Mouse (Mus musculus) brain, embryonic 14.5 days (tissue): ENCODE results near the gene Trmt10a. TPM values are rescaled to one million over a fixed set of nuclear protein-coding genes. Genes with fewer than 3 reads are reported as not detected.
A peak's percentile ranks its signal among the peaks of the same experiment; 100 is the strongest.

Experiments
- DNase-seq: peaks from one replicate; pipeline ENCODE4 v3.0.0-alpha.2; 2011; ENCODE audit warnings: low read depth
- CTCF ChIP-seq: fragments of 200-500 bp; IDR thresholded peaks from 2 replicates; pipeline ENCODE4 v1.5.1; 2012; ENCODE audit warnings: inconsistent platforms, mild to moderate bottlenecking, moderate library complexity, borderline replicate concordance; ENCODE audit not compliant: insufficient read depth, insufficient read length; ENCODE audit errors: extremely low read depth
- POLR2A ChIP-seq: fragments of 200-500 bp; IDR thresholded peaks from 2 replicates; pipeline ENCODE4 v1.6.1; 2012; ENCODE audit warnings: mild to moderate bottlenecking, inconsistent platforms, borderline replicate concordance; ENCODE audit not compliant: poor library complexity, insufficient read depth, insufficient read length, severe bottlenecking; ENCODE audit errors: extremely low read depth
- polyA plus RNA-seq: library from polyadenylated mRNA; depleted of rRNA; stranded (reverse); fragments of >200 nt; gene quantifications from 2 replicates; pipeline ENCODE4 v1.2.3, GENCODE M21; 2012; rRNA removed

Gene Trmt10a
- polyA plus RNA-seq, 1 experiment, result 6.6 TPM

DNA sequence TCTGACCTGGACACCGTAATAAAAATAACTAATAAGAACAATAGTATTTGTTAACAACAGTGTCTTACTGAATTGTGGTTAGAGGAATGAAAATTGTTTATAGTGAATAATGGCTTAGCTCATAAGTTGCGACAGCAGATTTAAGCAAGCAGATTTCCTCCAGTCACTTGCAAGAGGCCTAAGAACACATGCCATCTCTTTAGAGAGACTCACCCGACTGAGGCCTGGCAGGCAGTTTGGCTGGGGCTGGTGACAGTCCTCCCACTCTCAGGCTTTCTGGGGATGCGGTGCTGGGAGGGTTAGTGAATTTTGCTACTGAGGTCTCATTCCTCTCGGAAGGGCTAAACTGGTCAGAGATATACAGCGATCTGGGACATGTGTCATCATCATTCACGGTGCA lies 40.1 kb downstream of the Trmt10a start:
- DNase-seq, result no peak
- TF ChIP-seq CTCF, result no peak
- no peak for TF ChIP-seq POLR2A

DNA sequence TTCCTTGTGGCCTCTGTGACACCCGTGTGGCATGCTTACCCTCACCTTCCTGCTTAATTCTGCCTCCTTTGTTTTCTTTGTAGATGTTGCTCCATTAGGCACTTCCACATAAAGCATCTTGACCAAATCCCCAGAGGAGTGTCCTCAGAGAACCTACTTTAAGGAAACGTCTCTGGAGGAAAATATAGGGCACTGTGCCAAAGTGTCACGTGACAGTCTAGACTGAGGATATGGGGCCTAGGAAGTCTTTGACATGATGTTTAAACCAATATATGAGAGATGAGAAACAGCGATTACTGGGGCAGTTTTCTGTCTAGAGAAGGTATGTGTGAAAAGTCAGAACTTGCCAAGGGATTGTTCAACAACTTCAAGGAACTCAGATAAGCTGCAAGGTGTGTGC lies 42.0 kb downstream of the Trmt10a start:
- DNase-seq, result peak; percentile 20
- TF ChIP-seq POLR2A, result no peak

DNA sequence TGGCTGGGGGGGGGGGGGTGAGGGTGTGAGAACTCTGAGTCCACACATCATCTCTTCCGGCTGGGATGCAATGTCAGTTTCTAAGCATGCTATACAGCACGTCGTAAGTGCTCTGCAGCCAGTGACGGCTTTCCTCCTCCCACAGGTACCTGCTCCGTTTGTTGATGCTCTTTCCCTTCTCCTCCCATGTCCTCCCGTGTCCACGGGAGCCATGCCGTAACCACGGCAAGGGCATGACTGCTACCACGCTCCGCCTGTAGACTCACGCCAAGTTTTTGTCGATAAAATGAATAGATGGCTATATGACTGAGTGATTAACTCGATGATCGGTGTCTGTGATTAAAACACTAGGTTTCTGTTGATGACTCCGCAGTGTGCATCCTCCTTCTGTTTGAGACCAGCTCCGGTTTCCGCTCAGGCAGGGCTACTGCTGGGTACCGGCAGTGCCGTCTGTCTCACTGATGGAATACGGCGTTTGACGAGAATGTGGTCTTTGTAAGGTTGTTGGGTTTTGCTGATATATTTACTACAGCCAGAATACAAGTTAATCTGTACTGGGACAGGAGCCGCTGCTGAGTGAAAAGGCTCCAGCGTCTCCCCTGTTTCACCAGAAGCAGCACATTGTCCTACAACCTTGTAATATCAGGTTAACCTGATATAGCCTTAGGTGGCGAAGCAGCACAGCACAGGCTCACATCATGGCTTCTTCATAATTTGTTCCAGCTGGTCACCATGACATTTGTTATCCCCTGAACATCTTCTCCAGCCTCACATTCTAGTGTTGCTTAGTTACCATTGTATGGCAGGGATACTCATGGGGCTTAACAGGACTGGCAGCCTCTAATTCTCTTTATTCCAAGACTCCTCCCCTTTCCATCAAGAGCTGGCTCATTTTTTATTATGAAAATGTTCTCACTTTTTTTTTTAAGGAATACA lies 43.0 kb downstream of the Trmt10a start:
- peak; percentile 51 for DNase-seq
- TF ChIP-seq POLR2A, result no peak
- TF ChIP-seq CTCF, result no peak

DNA sequence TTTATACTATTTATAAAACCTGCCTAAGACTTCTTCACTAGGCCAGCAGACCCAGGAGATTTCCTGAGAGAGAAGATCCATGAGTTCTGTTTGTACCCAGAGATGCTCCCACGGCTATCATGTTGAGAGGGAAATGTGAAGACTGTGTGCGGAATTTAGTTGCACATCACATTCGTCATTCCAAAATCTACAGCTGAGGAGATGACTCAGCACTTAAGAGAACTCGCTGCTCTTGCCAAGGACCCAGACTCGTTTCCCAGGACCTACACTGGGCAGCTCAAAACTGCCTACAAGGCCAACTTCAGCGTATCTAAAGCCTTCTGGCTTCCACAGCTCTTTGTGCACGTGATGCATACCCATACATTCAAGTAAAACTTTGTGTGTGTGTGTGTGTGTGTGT lies 49.0 kb downstream of the Trmt10a start:
- no peak for TF ChIP-seq CTCF
- no peak for TF ChIP-seq POLR2A
- no peak for DNase-seq

DNA sequence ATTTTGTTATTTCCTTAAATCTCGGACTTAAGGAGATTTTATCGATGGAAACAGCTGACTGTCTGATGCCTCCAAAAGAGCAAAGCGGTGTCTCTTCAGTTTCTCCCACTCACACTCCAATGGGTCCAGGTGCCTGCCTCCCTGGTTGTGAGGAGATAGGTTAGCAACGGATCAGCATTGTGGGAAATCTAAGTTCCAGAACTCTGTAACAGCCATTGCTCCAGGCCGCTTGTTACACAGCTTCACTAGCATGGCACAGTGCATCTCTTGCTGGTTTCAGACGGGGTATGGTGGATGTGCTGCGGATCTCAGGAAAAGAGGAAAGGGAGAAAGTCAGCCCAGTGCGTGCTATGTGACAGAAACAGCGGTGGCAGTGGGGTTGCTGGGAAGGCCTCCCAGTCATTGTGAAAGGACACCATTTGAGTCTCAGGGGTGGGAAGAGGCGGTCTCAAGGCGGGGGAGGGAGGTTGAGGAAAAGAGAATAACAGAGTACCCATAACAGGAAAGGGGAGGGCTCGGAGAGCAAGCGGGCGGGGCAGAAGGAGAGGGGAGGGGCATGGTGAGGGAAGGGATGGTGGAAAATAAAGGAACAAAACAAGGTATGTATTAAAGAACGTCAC lies 50.5 kb downstream of the Trmt10a start, which contains the start of gene 4930579F01Rik:
TSS of gene 4930579F01Rik (minus strand) at position 143 of the 620 bp plus-strand sequence.
- TF ChIP-seq CTCF (no peak), POLR2A (no peak)
- DNase-seq, result no peak

DNA sequence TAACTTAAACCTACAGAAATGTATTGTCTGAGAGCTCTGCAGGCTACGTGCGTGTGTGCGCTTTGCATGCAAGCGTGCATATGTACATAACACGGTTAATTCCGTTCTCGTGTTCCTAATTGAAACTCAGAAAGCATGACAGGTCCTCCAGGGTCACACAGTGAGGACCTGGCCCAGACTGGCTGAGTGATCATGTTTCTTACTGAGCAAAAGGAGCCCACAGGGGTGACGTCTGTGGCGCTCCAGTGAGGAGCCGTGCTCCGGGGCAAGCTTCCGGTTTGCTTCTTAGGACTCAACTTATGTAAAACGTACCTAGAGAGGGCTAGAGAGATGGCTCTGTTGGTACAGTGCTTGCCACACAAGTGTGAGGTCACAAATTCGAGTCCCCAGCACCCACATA lies 53.8 kb downstream of the Trmt10a start:
- no peak for DNase-seq

DNA sequence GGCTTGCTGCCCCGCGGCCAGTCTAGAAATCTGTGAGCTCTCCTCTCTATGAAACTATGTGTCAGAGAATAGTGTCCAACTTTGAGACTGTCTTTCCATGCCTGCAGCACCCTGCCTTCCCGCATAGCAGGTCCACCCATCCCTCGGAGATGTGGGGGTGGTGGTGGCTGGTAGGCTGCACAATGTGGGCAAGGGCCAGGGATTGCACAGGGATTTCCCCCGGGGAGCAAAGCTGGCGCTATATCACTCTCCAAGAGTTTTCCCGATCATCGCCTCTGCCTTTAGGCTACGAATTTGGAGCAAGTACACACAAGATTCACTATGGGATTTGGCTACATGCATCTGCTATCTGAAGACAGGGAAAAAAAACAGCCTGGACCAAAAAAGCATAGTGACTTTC lies 54.3 kb downstream of the Trmt10a start:
- no peak for TF ChIP-seq POLR2A
- no peak for TF ChIP-seq CTCF
- DNase-seq, result no peak

More for the DNA sequence above, 53.8 kb downstream of the Trmt10a start:
- TF ChIP-seq POLR2A, result no peak
- no peak for TF ChIP-seq CTCF

DNA sequence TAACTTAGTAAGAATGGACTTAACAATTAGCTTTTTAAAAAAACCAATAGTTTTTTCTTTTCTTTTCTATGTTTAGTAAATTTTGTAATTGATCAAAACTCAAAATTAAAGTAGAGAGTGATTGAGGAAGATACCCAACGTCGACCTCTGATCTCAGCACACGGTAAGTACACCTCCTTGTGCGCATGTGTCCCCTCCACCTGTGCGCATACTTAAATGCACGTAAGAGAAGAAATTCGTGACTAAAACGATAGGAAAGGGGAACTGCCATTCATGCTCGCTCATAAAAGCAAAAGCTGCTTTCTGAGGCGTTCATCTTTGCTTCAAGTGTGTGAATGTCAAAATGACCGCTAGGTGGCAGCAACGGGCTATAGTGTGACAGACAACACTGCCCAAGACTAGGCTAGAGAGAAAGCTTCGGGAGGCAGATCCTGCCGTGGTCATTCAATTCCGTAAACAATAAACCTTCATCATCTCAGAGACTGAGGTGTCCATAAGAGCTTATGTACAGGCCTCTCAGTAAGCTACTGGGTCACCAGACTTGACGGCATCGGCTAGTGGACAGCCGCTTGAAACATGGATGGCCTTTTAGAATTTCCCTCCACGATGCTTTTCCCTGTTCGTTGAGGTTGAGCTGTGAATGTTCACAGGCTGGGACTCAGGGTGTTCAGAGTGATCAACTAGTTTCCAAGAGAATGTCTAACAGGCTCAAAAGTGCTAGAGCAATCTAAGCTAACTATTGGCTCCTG lies 54.9 kb downstream of the Trmt10a start:
- DNase-seq, result peak; percentile 96
- no peak for TF ChIP-seq POLR2A
- peak; percentile 92 for TF ChIP-seq CTCF

DNA sequence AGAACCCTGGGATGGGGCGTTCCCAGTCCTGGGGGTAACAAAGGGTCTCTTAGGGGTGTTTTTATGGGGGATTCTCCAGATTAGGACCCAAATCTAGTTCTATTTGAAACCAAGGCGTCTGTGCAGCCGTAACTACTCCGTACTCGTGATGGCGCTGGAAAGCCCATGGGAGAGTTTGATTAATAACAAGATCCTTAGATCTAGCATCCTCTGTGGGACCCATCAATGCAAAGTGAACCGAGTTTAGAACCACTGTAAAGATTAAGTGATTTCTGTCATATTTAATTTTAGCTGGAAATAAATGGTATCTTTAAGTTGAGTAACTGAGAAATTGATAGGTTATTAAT lies 55.4 kb downstream of the Trmt10a start:
- DNase-seq, result no peak
- TF ChIP-seq CTCF (no peak), POLR2A (no peak)

DNA sequence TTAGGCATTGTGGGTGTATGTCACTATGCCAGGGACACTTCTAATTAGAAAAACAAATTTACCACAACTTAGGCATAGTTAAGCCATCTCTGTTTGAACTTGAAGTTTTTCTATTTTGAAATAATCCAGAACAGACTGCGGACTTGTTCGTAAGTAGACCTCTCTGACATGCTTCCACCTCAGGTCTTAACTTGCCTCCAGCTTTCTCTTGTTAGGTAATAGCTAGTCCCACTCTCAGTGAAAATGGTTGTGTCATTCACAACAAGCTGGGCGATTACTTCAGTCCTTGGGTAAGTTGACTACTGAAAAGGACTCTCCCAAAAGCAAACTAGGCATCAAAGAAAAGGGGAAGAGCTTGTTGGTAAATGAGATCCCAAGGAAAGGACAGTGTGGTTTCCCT lies 65.6 kb downstream of the Trmt10a start:
- no peak for DNase-seq

More for the DNA sequence above, 65.6 kb downstream of the Trmt10a start:
- TF ChIP-seq CTCF (no peak), POLR2A (no peak)

Other genes starting within 250 kb of the Trmt10a start
- 77.3 and 97.8 TPM in 2 replicates for gene Lamtor3, start 224.9 kb upstream of the Trmt10a start, polyA plus RNA-seq
- gene Dapp1, start 161.9 kb upstream of the Trmt10a start, polyA plus RNA-seq, result 1.9 and 2.0 TPM in 2 replicates
- gene 1110002E22Rik, start 78.4 kb upstream of the Trmt10a start, polyA plus RNA-seq, result 0.08 and 0.12 TPM in 2 replicates
- 0.04 TPM in 1 of 2 replicates, not detected in the other for gene Gm5105, start 76.1 kb upstream of the Trmt10a start, polyA plus RNA-seq
- 4.7 and 4.9 TPM in 2 replicates for gene Mttp, start 1.5 kb downstream of the Trmt10a start, polyA plus RNA-seq
- gene 4930579F01Rik, start 50.4 kb downstream of the Trmt10a start, polyA plus RNA-seq, result not detected in 2 replicates
- 0.49 and 0.68 TPM in 2 replicates for gene Adh7, start 74.3 kb downstream of the Trmt10a start, polyA plus RNA-seq
- gene Adh1, start 117.5 kb downstream of the Trmt10a start, polyA plus RNA-seq, result 0.55 and 1.5 TPM in 2 replicates
- gene Adh6a, start 169.8 kb downstream of the Trmt10a start, polyA plus RNA-seq, result 0.03 TPM in 1 of 2 replicates, not detected in the other
- 0.15 and 0.27 TPM in 2 replicates for gene Adh6b, start 198.3 kb downstream of the Trmt10a start, polyA plus RNA-seq